Mouse (Mus musculus) cerebellum, adult 2 months (tissue): ENCODE measurements around the gene Abl1.

ENCODE experiments used
- CTCF ChIP-seq: fragments of 200-500 bp; IDR thresholded peaks from 2 replicates; pipeline ENCODE4 v1.5.1; 2011; ENCODE audit warnings: low read depth, mild to moderate bottlenecking, control low read depth, low read length, moderate library complexity, borderline replicate concordance; ENCODE audit not compliant: insufficient read depth
- POLR2A ChIP-seq: fragments of 200-500 bp; IDR thresholded peaks from 2 replicates; pipeline ENCODE4 v1.6.1; 2011; ENCODE audit warnings: low read length, control low read depth, borderline replicate concordance; ENCODE audit not compliant: insufficient read depth

DNA sequence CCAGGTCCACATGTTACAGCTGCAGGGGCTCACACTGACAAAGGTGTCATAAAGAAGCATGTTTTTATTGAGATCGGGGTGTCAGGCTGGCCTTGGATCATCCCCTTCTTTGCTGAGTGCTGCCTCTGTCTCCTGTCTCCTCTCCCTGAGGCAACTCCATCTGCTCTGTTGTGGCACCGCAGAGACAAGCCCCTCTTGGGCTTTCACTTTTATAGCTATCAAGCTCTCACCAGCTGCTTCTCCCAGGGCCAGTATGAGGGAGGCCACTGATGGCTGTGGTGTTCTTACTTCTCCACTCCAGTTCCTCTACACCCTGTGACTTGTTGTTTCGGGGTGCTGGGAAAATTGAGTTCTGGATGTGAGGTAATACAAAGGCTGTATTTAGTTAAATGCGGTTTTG is 80.9 kb downstream of the Abl1 start:
- TF ChIP-seq CTCF = no peak
- no peak for TF ChIP-seq POLR2A
